Mouse (Mus musculus): Measurements from ENCODE around the gene Hbb-y.

GRCm38 (mm10) chr7:103861531-103861930, 8.5 kb upstream of the Hbb-y start:
- TF ChIP-seq CTCF (IDR thresholded peaks at IDR 0.05; ENCODE audit: low read depth) (no peak), EP300 (IDR thresholded peaks at IDR 0.05; ENCODE audit: low read depth) (no peak)
